Comparison of ENCODE assay signal across 14 mouse cellular contexts in the genomic region with DNA sequence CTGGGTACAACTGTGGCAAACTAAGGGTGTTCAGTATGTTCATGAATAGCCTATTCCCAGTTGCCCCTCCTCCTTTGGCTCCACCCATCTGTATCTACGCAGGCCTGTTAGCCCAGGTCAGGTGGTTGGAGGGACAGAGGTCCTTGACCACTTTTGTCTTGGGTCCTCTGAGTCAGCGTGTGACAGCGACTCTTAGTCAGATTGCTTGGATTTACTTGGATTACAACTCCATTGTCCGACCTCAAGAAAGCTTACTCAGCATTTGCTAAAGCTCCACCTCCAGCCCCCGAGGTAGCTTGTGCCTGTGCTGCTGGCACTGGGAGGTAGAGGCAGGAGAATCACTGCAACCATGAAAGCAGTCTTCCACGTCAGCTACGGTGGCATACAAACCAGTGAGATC. TPM values are rescaled to one million over a fixed set of nuclear protein-coding genes. Genes with fewer than 3 reads are reported as not detected.
DNase-seq lines count a peak whose midpoint lies in the region; ATAC-seq lines count a peak whose summit lies in the region.
"Had no signal": no experiment of that assay in that cellular context is flagged by ENCODE, and none has a peak within 500 bp of the region (broad histone marks: within the 10 kb centered on the region; RNA-seq: fewer than 3 reads in every experiment).

No protein-coding gene starts in this region.

- DNase-seq in kidney, adult 11 months, result peak; percentile 55
- no peak for DNase-seq in kidney, postnatal 10 days
- peak; percentile 73 for DNase-seq in adrenal gland, postnatal 10 days
- DNase-seq in kidney, postnatal 36 days, result peak; percentile 57 to 70
- no peak for DNase-seq in thymus, postnatal 14 days

- H3K4me3 ChIP-seq in stomach, embryonic 16.5 days (replicated peaks; ENCODE audit: low read length), result no peak overlapping the region
- H3K4me3 ChIP-seq: embryonic facial prominence, embryonic 13.5 days; megakaryocyte, embryonic 14.5 days; neural tube, embryonic 13.5 days had no signal

- H3K9ac ChIP-seq in stomach, embryonic 16.5 days (ENCODE audit: low read length), result no peak overlapping the region
- H3K9ac ChIP-seq: embryonic facial prominence, embryonic 13.5 days; neural tube, embryonic 13.5 days had no signal

- H3K27me3 ChIP-seq in stomach, embryonic 16.5 days (ENCODE audit: control insufficient read depth, insufficient read depth, low read length), result no peaks in the 10 kb centered on the region
- H3K27me3 ChIP-seq: embryonic facial prominence, embryonic 13.5 days; neural tube, embryonic 13.5 days had no signal

- WGBS in stomach, embryonic 16.5 days, result 34% methylated on average over 7 of the region's 7 CpGs

- H3K4me2 ChIP-seq in stomach, embryonic 16.5 days (ENCODE audit: low read depth, low read length), result peak overlapping the region; percentile 16; the same call in 1 of the 2 replicates
- H3K4me2 ChIP-seq: embryonic facial prominence, embryonic 13.5 days; neural tube, embryonic 13.5 days had no signal

- peak; percentile 68; the same call in 1 of the 2 replicates for ATAC-seq in stomach, embryonic 16.5 days (ENCODE audit: insufficient read depth, low FRiP score)
- no peak for ATAC-seq in megakaryocyte-erythroid progenitor cell, adult 5-6 weeks (replicated peaks; ENCODE audit: low FRiP score, low TSS enrichment, poor library complexity, severe bottlenecking)
- no peak for ATAC-seq in megakaryocyte progenitor cell, adult 5-6 weeks (replicated peaks; ENCODE audit: poor library complexity)
- ATAC-seq: CD4-positive, CD25-positive, alpha-beta regulatory T cell, adult 4 months had no signal

- no peaks in the 10 kb centered on the region for H3K36me3 ChIP-seq in stomach, embryonic 16.5 days (ENCODE audit: control insufficient read depth, insufficient read depth, low read length)
- H3K36me3 ChIP-seq: embryonic facial prominence, embryonic 13.5 days; neural tube, embryonic 13.5 days had no signal

- H3K27ac ChIP-seq in stomach, embryonic 16.5 days (ENCODE audit: low read length), result no peak overlapping the region
- H3K27ac ChIP-seq: embryonic facial prominence, embryonic 13.5 days; neural tube, embryonic 13.5 days had no signal

- no peaks in the 10 kb centered on the region for H3K4me1 ChIP-seq in stomach, embryonic 16.5 days (ENCODE audit: control insufficient read depth, insufficient read depth, low read length)
- H3K4me1 ChIP-seq: embryonic facial prominence, embryonic 13.5 days; neural tube, embryonic 13.5 days had no signal

- no peaks in the 10 kb centered on the region for H3K9me3 ChIP-seq in stomach, embryonic 16.5 days (replicated peaks; ENCODE audit: control insufficient read depth, low read length)
- H3K9me3 ChIP-seq: embryonic facial prominence, embryonic 13.5 days; megakaryocyte, embryonic 14.5 days; neural tube, embryonic 13.5 days had no signal

RNA-seq across cellular contexts. Expression of a gene that starts 5.8 kb away (rescaled TPM):
- 1 to 10 TPM; 1.7 to 2.1 TPM for total RNA-seq in adrenal gland, postnatal 10 days (2021)
- polyA plus RNA-seq in stomach, embryonic 16.5 days (2015; fragmentation: Nextera tagmentation; extraction: Ambion mirVana), result 0.68 and 2.5 TPM in 2 replicates
- not detected in 2 replicates for total RNA-seq in megakaryocyte-erythroid progenitor cell, adult 5-6 weeks (2014; fragmentation: Nextera tagmentation)
- not detected in 2 replicates for total RNA-seq in megakaryocyte-erythroid progenitor cell, adult 5-6 weeks (2017)
- 0.07 TPM in 1 of 2 replicates, not detected in the other for total RNA-seq in megakaryocyte progenitor cell, adult 5-6 weeks (2015)
- not detected in 2 replicates for total RNA-seq in megakaryocyte progenitor cell, adult 5-6 weeks (2017)
- polyA plus RNA-seq: embryonic facial prominence, embryonic 13.5 days had no signal

RNA-seq across cellular contexts. Expression of a gene that starts 7.9 kb away (rescaled TPM):
- total RNA-seq in adrenal gland, postnatal 10 days (2021), result 10 to 100 TPM; 46.9 to 53.1 TPM
- polyA plus RNA-seq in stomach, embryonic 16.5 days (2015; fragmentation: Nextera tagmentation; extraction: Ambion mirVana), result 131 and 157 TPM in 2 replicates
- total RNA-seq in megakaryocyte-erythroid progenitor cell, adult 5-6 weeks (2014; fragmentation: Nextera tagmentation), result 61.5 and 97.6 TPM in 2 replicates
- 50.3 and 54.5 TPM in 2 replicates for total RNA-seq in megakaryocyte-erythroid progenitor cell, adult 5-6 weeks (2017)
- total RNA-seq in megakaryocyte progenitor cell, adult 5-6 weeks (2015), result 71.0 and 73.0 TPM in 2 replicates
- 48.6 and 51.5 TPM in 2 replicates for total RNA-seq in megakaryocyte progenitor cell, adult 5-6 weeks (2017)

RNA-seq across cellular contexts. Expression of a gene that starts 19.4 kb away (rescaled TPM):
- 100 to 1,000 TPM; 703 to 724 TPM for total RNA-seq in adrenal gland, postnatal 10 days (2021)
- polyA plus RNA-seq in stomach, embryonic 16.5 days (2015; fragmentation: Nextera tagmentation; extraction: Ambion mirVana), result 166 TPM in 2 replicates
- 749 and 832 TPM in 2 replicates for total RNA-seq in megakaryocyte-erythroid progenitor cell, adult 5-6 weeks (2014; fragmentation: Nextera tagmentation)
- 152 and 207 TPM in 2 replicates for total RNA-seq in megakaryocyte-erythroid progenitor cell, adult 5-6 weeks (2017)
- total RNA-seq in megakaryocyte progenitor cell, adult 5-6 weeks (2015), result 946 and 973 TPM in 2 replicates
- 175 and 191 TPM in 2 replicates for total RNA-seq in megakaryocyte progenitor cell, adult 5-6 weeks (2017)

RNA-seq across cellular contexts. Expression of a gene that starts 45.0 kb away (rescaled TPM):
- 10 to 100 TPM; 67.8 to 83.4 TPM for total RNA-seq in adrenal gland, postnatal 10 days (2021)
- 9.5 and 10.3 TPM in 2 replicates for polyA plus RNA-seq in stomach, embryonic 16.5 days (2015; fragmentation: Nextera tagmentation; extraction: Ambion mirVana)
- total RNA-seq in megakaryocyte-erythroid progenitor cell, adult 5-6 weeks (2014; fragmentation: Nextera tagmentation), result 68.0 and 80.3 TPM in 2 replicates
- 45.0 and 62.2 TPM in 2 replicates for total RNA-seq in megakaryocyte-erythroid progenitor cell, adult 5-6 weeks (2017)
- total RNA-seq in megakaryocyte progenitor cell, adult 5-6 weeks (2015), result 62.0 and 63.9 TPM in 2 replicates
- 46.4 and 52.9 TPM in 2 replicates for total RNA-seq in megakaryocyte progenitor cell, adult 5-6 weeks (2017)

RNA-seq across cellular contexts. Expression of a gene that starts 52.6 kb away (rescaled TPM):
- total RNA-seq in adrenal gland, postnatal 10 days (2021), result 1 to 10 TPM; 3.7 to 4.1 TPM
- polyA plus RNA-seq in stomach, embryonic 16.5 days (2015; fragmentation: Nextera tagmentation; extraction: Ambion mirVana), result not detected in 2 replicates
- total RNA-seq in megakaryocyte-erythroid progenitor cell, adult 5-6 weeks (2014; fragmentation: Nextera tagmentation), result not detected in 2 replicates
- not detected in 2 replicates for total RNA-seq in megakaryocyte-erythroid progenitor cell, adult 5-6 weeks (2017)
- not detected in 2 replicates for total RNA-seq in megakaryocyte progenitor cell, adult 5-6 weeks (2015)
- not detected in 2 replicates for total RNA-seq in megakaryocyte progenitor cell, adult 5-6 weeks (2017)
- total RNA-seq: heart, postnatal 25 days; layer of hippocampus, postnatal 10 days had no signal
- polyA plus RNA-seq: CD4-positive, CD25-positive, alpha-beta regulatory T cell, adult 4 months had no signal

Comparison
In these comparisons a context has a peak if more than half of its experiments do, and no peak if none do; other contexts are left out.
1. DNase-seq: peak in kidney, adult 11 months (single experiment), adrenal gland, postnatal 10 days (single experiment) and kidney, postnatal 36 days (2 of 2); none in kidney, postnatal 10 days (single experiment) and thymus, postnatal 14 days (single experiment).